Mouse (Mus musculus) heart, postnatal 0 days (tissue): Measurements from ENCODE around the gene Gpx1. TPM values are rescaled to one million over a fixed set of nuclear protein-coding genes. Genes with fewer than 3 reads are reported as not detected.
A peak's percentile ranks its signal among the peaks of the same experiment; 100 is the strongest.

Source experiments
- ATAC-seq: fragments of 200-750 bp; cut with Nextera tagmentation; 2 replicates; pipeline ENCODE4 v1.8.0; 2017; ENCODE audit warnings: low read depth, moderate number of reproducible peaks, moderate library complexity; ENCODE audit not compliant: insufficient read depth
- DNase-seq: peaks from one replicate; pipeline ENCODE4 v3.0.0-alpha.2; 2016; ENCODE audit warnings: low spot score
- H3K27ac ChIP-seq: fragments of 300-500 bp; sonication (generic); 2 replicates; pipeline ENCODE4 v1.5.1; 2014; ENCODE audit warnings: low read depth, mild to moderate bottlenecking
- H3K27me3 ChIP-seq: fragments of 300-500 bp; sonication (generic); 2 replicates; pipeline ENCODE4 v1.6.1; 2014; ENCODE audit warnings: low read length, mixed read lengths; ENCODE audit not compliant: control insufficient read depth, insufficient read depth
- H3K36me3 ChIP-seq: fragments of 300-500 bp; sonication (generic); replicated peaks from 2 replicates; pipeline ENCODE4 v1.6.1; 2014; ENCODE audit warnings: low read length, mixed read lengths; ENCODE audit not compliant: control insufficient read depth, insufficient read depth
- H3K4me1 ChIP-seq: fragments of 300-500 bp; sonication (generic); 2 replicates; pipeline ENCODE4 v1.6.1; 2014; ENCODE audit warnings: antibody characterized with exemption; ENCODE audit not compliant: control insufficient read depth, insufficient read depth
- H3K4me2 ChIP-seq: fragments of 300-500 bp; sonication (generic); 2 replicates; pipeline ENCODE4 v1.6.1; 2014; ENCODE audit warnings: low read depth, mild to moderate bottlenecking, low read length, moderate library complexity
- H3K4me3 ChIP-seq: fragments of 300-500 bp; sonication (generic); 2 replicates; pipeline ENCODE4 v1.5.1; 2014; ENCODE audit warnings: low read depth, low read length
- H3K9ac ChIP-seq: fragments of 300-500 bp; sonication (generic); replicated peaks from 2 replicates; pipeline ENCODE4 v1.6.1; 2014; ENCODE audit warnings: low read depth, low read length, mixed read lengths
- H3K9me3 ChIP-seq: fragments of 300-500 bp; sonication (generic); replicated peaks from 2 replicates; pipeline ENCODE4 v1.6.1; 2016; ENCODE audit warnings: low read length; ENCODE audit not compliant: control insufficient read depth
- CTCF ChIP-seq: IDR thresholded peaks from 2 replicates; pipeline ENCODE4 v1.5.1; 2016; ENCODE audit warnings: antibody characterized with exemption, control low read depth, low read depth
- EP300 ChIP-seq: IDR thresholded peaks from 2 replicates; pipeline ENCODE4 v1.6.1; 2016; ENCODE audit warnings: antibody characterized with exemption, low read depth
- WGBS: fragments of 180-500 bp; shearing (Covaris S2); extraction: QIAGEN DNeasy Blood & Tissue Kit; methylation state at CpG from one replicate; pipeline ENCODE4 v1.1.7; 2014; 5-methylcytosine and 5-hydroxymethylcytosine counted together
- polyA plus RNA-seq: library from polyadenylated mRNA; unstranded; fragments of >200 nt; fragmentation: Nextera tagmentation; extraction: Ambion mirVana; gene quantifications from 2 replicates; pipeline ENCODE4 v1.2.1, GENCODE M21; 2015
- total RNA-seq: library from RNA; depleted of rRNA; stranded (reverse); fragments of >200 nt; gene quantifications from 2 replicates; pipeline ENCODE4 v1.2.3, GENCODE M21; 2014; ENCODE audit warnings: low replicate concordance

Gene Gpx1
- total and polyA plus RNA-seq, 2 experiments from 2014 or later = 336 to 578 TPM

DNA sequence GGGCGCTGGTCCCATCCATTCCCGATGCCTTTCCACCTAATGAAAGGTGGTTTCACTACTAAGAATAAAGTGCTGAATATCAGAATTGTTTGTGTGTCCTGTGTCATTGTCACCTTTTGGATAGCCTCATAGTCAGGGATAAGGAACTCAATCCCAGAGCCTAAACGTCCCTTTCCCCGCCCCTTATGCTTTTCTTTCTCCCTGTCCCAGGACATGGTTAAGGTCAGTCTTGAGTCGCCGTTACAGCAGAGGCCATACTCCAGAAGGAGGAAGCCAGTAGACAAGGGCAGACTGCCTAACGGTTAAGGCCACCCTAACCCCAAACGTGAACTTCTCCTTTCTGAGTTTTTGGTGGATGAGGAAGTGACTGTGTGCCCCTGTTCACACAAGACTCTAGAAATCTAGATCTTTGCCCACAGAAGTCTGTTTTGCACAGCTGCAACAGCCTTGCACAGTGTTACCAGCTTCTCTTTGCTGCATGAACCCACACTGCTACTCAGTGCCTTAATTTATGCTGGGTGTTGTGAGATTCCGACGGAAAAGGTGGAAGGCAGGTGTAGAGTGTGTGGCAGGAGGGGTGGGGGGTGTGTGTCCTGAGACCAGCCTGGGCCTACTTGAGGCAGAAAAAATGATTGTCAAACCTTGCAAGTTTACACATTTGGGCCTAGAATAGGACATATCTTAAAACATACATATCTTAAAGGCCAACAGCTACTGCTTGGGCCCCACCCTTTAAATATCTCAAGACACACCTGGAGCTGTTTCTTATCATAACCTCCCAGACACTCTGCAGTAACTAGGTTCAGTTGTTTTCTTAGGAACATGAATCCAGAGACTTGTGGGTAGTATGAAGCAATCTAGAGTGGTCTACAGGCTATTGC, 1.8 kb downstream of the Gpx1 start:
- DNase-seq = no peak
- no peak for ATAC-seq
- peak overlapping the region; percentile 93 for H3K4me2 ChIP-seq
- 44% methylated on average over 10 of the region's 10 CpGs for WGBS
- peak overlapping the region; percentile 84 for H3K4me3 ChIP-seq
- no peaks in the 10 kb centered on the region for H3K27me3 ChIP-seq
- TF ChIP-seq CTCF (no peak), EP300 (no peak)
- H3K27ac ChIP-seq = peak overlapping the region; percentile 98
- peaks cover 21% of the 10 kb centered on the region for H3K4me1 ChIP-seq
- H3K9me3 ChIP-seq = no peaks in the 10 kb centered on the region
- H3K36me3 ChIP-seq = peaks cover 13% of the 10 kb centered on the region
- peak overlapping the region; percentile 88 for H3K9ac ChIP-seq

DNA sequence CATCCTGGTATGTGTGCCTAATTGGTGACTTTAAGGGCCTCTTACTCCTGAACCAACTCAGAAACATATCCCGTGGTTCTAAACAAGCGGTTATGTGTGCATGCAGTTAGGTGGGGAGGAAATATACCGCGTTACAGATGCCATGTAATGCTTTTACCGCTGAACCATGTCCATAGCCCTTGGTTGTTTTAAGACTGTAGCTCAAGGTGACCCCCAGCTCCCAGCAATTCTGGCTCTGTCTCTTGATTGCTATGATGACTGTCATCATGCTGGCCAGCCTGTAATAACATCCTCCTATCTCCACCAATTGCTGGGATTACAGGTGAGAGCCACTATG, 2.4 kb downstream of the Gpx1 start:
- H3K4me1 ChIP-seq = peaks cover 21% of the 10 kb centered on the region
- H3K36me3 ChIP-seq = peaks cover 7% of the 10 kb centered on the region; the same call in 1 of the 2 replicates
- H3K4me2 ChIP-seq = peak overlapping the region; percentile 93; the same call in 1 of the 2 replicates
- H3K9me3 ChIP-seq = no peaks in the 10 kb centered on the region
- ATAC-seq = no peak
- DNase-seq = no peak
- H3K4me3 ChIP-seq = no peak overlapping the region
- no peak for TF ChIP-seq EP300
- TF ChIP-seq CTCF = no peak
- no peaks in the 10 kb centered on the region for H3K27me3 ChIP-seq
- peak overlapping the region; percentile 88; the same call in 1 of the 2 replicates for H3K9ac ChIP-seq
- 77% methylated on average over 5 of the region's 5 CpGs for WGBS
- peak overlapping the region; percentile 98; the same call in 1 of the 2 replicates for H3K27ac ChIP-seq

DNA sequence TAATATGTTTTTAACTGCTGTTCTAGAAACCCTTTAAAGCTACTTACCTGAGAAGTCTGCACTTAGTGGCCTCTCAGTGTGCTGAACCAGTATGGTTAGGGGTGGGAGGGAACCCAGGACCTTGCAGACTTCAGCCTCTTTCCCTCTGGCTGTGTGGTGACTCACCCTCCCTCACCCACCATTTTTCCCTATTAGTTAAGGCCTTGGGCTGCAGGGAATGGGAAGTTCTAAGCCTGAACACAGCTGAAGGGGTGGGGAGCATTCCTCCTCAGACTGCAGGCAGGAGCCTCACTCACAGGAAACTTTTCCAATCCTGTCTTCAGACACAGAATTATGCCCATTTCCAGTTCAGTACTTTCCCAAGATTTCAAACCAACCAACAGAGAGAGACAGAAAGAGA, 3.1 kb downstream of the Gpx1 start:
- ATAC-seq = no peak
- peak; percentile 8 for DNase-seq
- Histone ChIP-seq H3K4me3 (no peak overlapping the region), H3K9me3 (no peaks in the 10 kb centered on the region), H3K4me2 (no peak overlapping the region), H3K9ac (no peak overlapping the region), H3K27me3 (no peaks in the 10 kb centered on the region), H3K27ac (peak overlapping the region; percentile 31), H3K36me3 (peaks cover 5% of the 10 kb centered on the region; the same call in 1 of the 2 replicates), H3K4me1 (peaks cover 21% of the 10 kb centered on the region)
- no peak for TF ChIP-seq EP300
- no peak for TF ChIP-seq CTCF

DNA sequence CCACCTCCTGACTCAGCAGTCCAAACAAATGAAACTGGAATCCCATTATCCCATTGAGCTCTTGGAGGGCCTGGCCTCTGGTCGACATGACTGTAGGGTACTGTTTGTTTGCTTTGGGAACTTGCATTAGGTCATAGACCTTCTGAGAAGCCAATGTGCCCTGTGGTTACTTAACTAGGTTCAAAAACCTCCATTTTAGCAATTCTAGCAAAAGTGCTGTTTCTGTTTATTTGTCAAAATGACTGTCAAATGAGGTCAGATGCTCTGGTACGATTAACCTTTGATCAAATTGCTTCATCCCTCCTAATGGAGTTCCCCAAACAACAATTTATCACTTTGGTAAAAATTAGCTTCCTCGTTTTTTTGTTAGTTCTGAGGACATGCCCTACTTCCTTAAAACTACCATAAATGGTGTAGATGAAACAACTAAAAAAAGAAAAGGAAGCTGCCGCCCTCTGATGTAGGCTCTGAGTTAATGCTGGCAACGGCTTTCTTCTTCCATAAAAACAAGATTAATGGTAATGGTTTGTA, 3.7 kb downstream of the Gpx1 start:
- no peak for ATAC-seq
- WGBS = 39% methylated on average over 5 of the region's 5 CpGs
- H3K27ac ChIP-seq = peak overlapping the region; percentile 31
- H3K36me3 ChIP-seq = peaks cover 5% of the 10 kb centered on the region; the same call in 1 of the 2 replicates
- H3K4me2 ChIP-seq = no peak overlapping the region
- peaks cover 21% of the 10 kb centered on the region for H3K4me1 ChIP-seq
- no peaks in the 10 kb centered on the region for H3K9me3 ChIP-seq
- TF ChIP-seq CTCF (no peak), EP300 (no peak)
- no peak overlapping the region for H3K9ac ChIP-seq
- no peaks in the 10 kb centered on the region for H3K27me3 ChIP-seq
- no peak overlapping the region for H3K4me3 ChIP-seq
- peak; percentile 17 for DNase-seq

DNA sequence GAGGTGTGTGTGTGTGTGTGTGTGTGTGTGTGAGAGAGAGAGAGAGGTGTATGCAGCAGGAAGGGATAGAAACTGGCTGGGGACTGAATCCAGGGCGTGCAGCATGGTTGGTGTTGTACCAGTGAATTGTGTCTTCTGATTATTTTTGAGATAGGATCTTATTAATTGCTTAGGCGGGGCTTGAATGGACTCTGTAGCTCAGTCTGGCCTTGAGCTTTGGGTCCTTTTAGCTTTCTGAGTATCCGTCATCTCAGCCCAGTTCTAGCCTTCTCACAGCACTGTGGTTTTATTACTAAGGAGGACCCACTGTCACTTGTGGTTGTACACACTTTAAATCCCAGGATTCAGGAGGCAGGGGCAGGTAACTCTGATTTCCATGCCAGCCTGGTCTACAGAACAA, 4.6 kb downstream of the Gpx1 start:
- TF ChIP-seq EP300 (no peak), CTCF (no peak)
- DNase-seq = no peak
- 86% methylated on average over 3 of the region's 3 CpGs for WGBS
- Histone ChIP-seq H3K4me3 (no peak overlapping the region), H3K4me2 (no peak overlapping the region), H3K36me3 (no peaks in the 10 kb centered on the region), H3K4me1 (peaks cover 21% of the 10 kb centered on the region), H3K9ac (no peak overlapping the region), H3K27ac (no peak overlapping the region), H3K27me3 (no peaks in the 10 kb centered on the region), H3K9me3 (no peaks in the 10 kb centered on the region)
- no peak for ATAC-seq
